Mouse (Mus musculus) myocyte (in vitro differentiated cells): ENCODE results near the gene Ndufc1. TPM values are rescaled to one million over a fixed set of nuclear protein-coding genes. Genes with fewer than 3 reads are reported as not detected.

Experiments used
- H3K27me3 ChIP-seq: one replicate; pipeline ENCODE4 v1.6.1; 2011; ENCODE audit not compliant: control insufficient read depth, insufficient read depth, insufficient read length
- H3K36me3 ChIP-seq: one replicate; pipeline ENCODE4 v1.6.1; 2011; ENCODE audit not compliant: control insufficient read depth, insufficient read depth
- H3K4me2 ChIP-seq: one replicate; pipeline ENCODE4 v1.6.1; 2011; ENCODE audit warnings: low read depth, control low read depth
- H3K4me3 ChIP-seq: one replicate; pipeline ENCODE4 v1.5.1; 2011; ENCODE audit warnings: mild to moderate bottlenecking, control low read depth, moderate library complexity
- H3K79me2 ChIP-seq: one replicate; pipeline ENCODE4 v1.6.1; 2011; ENCODE audit not compliant: control insufficient read depth, insufficient read depth
- H3ac ChIP-seq: one replicate; pipeline ENCODE4 v1.6.1; 2011; ENCODE audit not compliant: control insufficient read depth, insufficient read length
- CEBPB ChIP-seq: IDR thresholded peaks from 2 replicates; pipeline ENCODE4 v1.6.1; 2011; ENCODE audit warnings: mild to moderate bottlenecking, moderate library complexity; ENCODE audit not compliant: poor library complexity, insufficient read depth, severe bottlenecking
- E2F4 ChIP-seq: IDR thresholded peaks from one replicate; pipeline ENCODE4 v1.6.1; 2011; ENCODE audit warnings: mild to moderate bottlenecking, control low read depth, moderate library complexity; ENCODE audit not compliant: insufficient read depth
- MAX ChIP-seq: IDR thresholded peaks from one replicate; pipeline ENCODE4 v1.6.1; 2011; ENCODE audit warnings: low read depth, mild to moderate bottlenecking, control low read depth
- MYOD1 ChIP-seq, 3 experiments: IDR thresholded peaks; one replicate each; pipeline ENCODE4 v1.6.1; 2011; ENCODE audit warnings: control low read depth in 2 of 3, low read depth in 2 of 3, mild to moderate bottlenecking in 2 of 3, moderate library complexity in 1 of 3; ENCODE audit not compliant: insufficient read length in 2 of 3, control insufficient read depth in 1 of 3
- MYOG ChIP-seq, 3 experiments: IDR thresholded peaks; one replicate each; pipeline ENCODE4 v1.6.1; 2011; ENCODE audit warnings: control low read depth in 2 of 3, low read depth in 2 of 3, mild to moderate bottlenecking in 2 of 3; ENCODE audit not compliant: insufficient read length in 2 of 3, control insufficient read depth in 1 of 3, insufficient read depth in 1 of 3
- POLR2A ChIP-seq: IDR thresholded peaks from one replicate; pipeline ENCODE4 v1.6.1; 2011; ENCODE audit warnings: low read depth, mild to moderate bottlenecking, control low read depth, moderate library complexity; ENCODE audit not compliant: insufficient read length
- POLR2AphosphoS2 ChIP-seq: IDR thresholded peaks from one replicate; pipeline ENCODE4 v1.6.1; 2011; ENCODE audit warnings: low read depth, control low read depth; ENCODE audit not compliant: insufficient read length
- REST ChIP-seq: IDR thresholded peaks from one replicate; pipeline ENCODE4 v1.6.1; 2011; ENCODE audit warnings: mild to moderate bottlenecking, control low read depth, moderate library complexity; ENCODE audit not compliant: insufficient read depth, insufficient read length
- SRF ChIP-seq: IDR thresholded peaks from one replicate; pipeline ENCODE4 v1.6.1; 2011; ENCODE audit warnings: low read depth; ENCODE audit not compliant: control insufficient read depth, insufficient read length
- TCF12 ChIP-seq: IDR thresholded peaks from one replicate; pipeline ENCODE4 v1.6.1; 2011; ENCODE audit warnings: mild to moderate bottlenecking, control low read depth; ENCODE audit not compliant: poor library complexity, insufficient read depth, severe bottlenecking
- TCF3 ChIP-seq: IDR thresholded peaks from one replicate; pipeline ENCODE4 v1.6.1; 2011; ENCODE audit warnings: low read depth, control low read depth; ENCODE audit not compliant: insufficient read length
- USF1 ChIP-seq: IDR thresholded peaks from one replicate; pipeline ENCODE4 v1.6.1; 2011; ENCODE audit warnings: low read depth, mild to moderate bottlenecking, control low read depth, moderate library complexity
- polyA plus RNA-seq: library from polyadenylated mRNA; unstranded; fragments of >200 nt; fragmentation: generic; extraction: Trizol; gene quantifications from one replicate; pipeline ENCODE4 v1.2.1, GENCODE M21; 2012; ENCODE audit warnings: missing spikeins

The Ndufc1 gene
- polyA plus RNA-seq, 1 experiment: 584 TPM

GRCm38 (mm10) chr3:51377878-51378664 is 30.7 kb downstream of the Ndufc1 start:
- Histone ChIP-seq H3K27me3 (no peaks in the 10 kb centered on the region), H3ac (no peak overlapping the region), H3K4me3 (no peak overlapping the region), H3K4me2 (peak overlapping the region; percentile 36), H3K79me2 (no peaks in the 10 kb centered on the region), H3K36me3 (no peaks in the 10 kb centered on the region)
- no peak for TF ChIP-seq MYOD1 (IDR thresholded peaks at IDR 0.05; ENCODE audit: control insufficient read depth in 1 of 3, insufficient read length in 2 of 3, low read depth in 2 of 3)
- no peak for TF ChIP-seq POLR2AphosphoS2
- no peak for TF ChIP-seq TCF12
- no peak for TF ChIP-seq REST
- no peak for TF ChIP-seq MAX
- no peak for TF ChIP-seq E2F4

GRCm38 (mm10) chr3:51375307-51376265 is 33.2 kb downstream of the Ndufc1 start:
- Histone ChIP-seq H3ac (no peak overlapping the region), H3K36me3 (no peaks in the 10 kb centered on the region), H3K4me3 (no peak overlapping the region), H3K27me3 (no peaks in the 10 kb centered on the region), H3K79me2 (no peaks in the 10 kb centered on the region), H3K4me2 (no peak overlapping the region)
- TF ChIP-seq POLR2AphosphoS2: no peak
- no peak for TF ChIP-seq CEBPB
- no peak for TF ChIP-seq USF1
- no peak for TF ChIP-seq E2F4
- no peak for TF ChIP-seq TCF12
- no peak for TF ChIP-seq POLR2A
- no peak for TF ChIP-seq MYOG (IDR thresholded peaks at IDR 0.05; ENCODE audit: control insufficient read depth in 1 of 3, insufficient read depth in 1 of 3, insufficient read length in 2 of 3, low read depth in 2 of 3)
- TF ChIP-seq TCF3: no peak
- TF ChIP-seq MAX: no peak
- no peak for TF ChIP-seq REST
- TF ChIP-seq SRF: no peak
- no peak for TF ChIP-seq MYOD1 (IDR thresholded peaks at IDR 0.05; ENCODE audit: control insufficient read depth in 1 of 3, insufficient read length in 2 of 3, low read depth in 2 of 3)

- no peaks in the 10 kb centered on the region for H3K79me2 ChIP-seq
- H3K27me3 ChIP-seq: no peaks in the 10 kb centered on the region
- H3K4me2 ChIP-seq: peak overlapping the region; percentile 72
Observed at GRCm38 (mm10) chr3:51373544-51373943, 35.2 kb downstream of the Ndufc1 start.

GRCm38 (mm10) chr3:51372883-51373282 is 35.9 kb downstream of the Ndufc1 start:
- Histone ChIP-seq H3K36me3 (no peaks in the 10 kb centered on the region), H3ac (no peak overlapping the region), H3K27me3 (no peaks in the 10 kb centered on the region), H3K79me2 (no peaks in the 10 kb centered on the region), H3K4me3 (no peak overlapping the region), H3K4me2 (peak overlapping the region; percentile 72)
- TF ChIP-seq TCF3 (no peak), SRF (no peak), POLR2AphosphoS2 (no peak), MAX (no peak), POLR2A (no peak), E2F4 (no peak), REST (no peak), MYOD1 (IDR thresholded peaks at IDR 0.05; ENCODE audit: control insufficient read depth in 1 of 3, insufficient read length in 2 of 3, low read depth in 2 of 3) (no peak), TCF12 (no peak)

More at GRCm38 (mm10) chr3:51373544-51373943, 35.2 kb downstream of the Ndufc1 start:
- TF ChIP-seq MAX (no peak), USF1 (no peak), POLR2A (no peak)
- Histone ChIP-seq H3K4me3 (no peak overlapping the region), H3ac (no peak overlapping the region), H3K36me3 (no peaks in the 10 kb centered on the region)

GRCm38 (mm10) chr3:51371826-51372225 is 37.0 kb downstream of the Ndufc1 start:
- H3K4me3 ChIP-seq: no peak overlapping the region
- no peaks in the 10 kb centered on the region for H3K79me2 ChIP-seq
- TF ChIP-seq E2F4: no peak
- TF ChIP-seq MYOG (IDR thresholded peaks at IDR 0.05; ENCODE audit: control insufficient read depth in 1 of 3, insufficient read depth in 1 of 3, insufficient read length in 2 of 3, low read depth in 2 of 3): no peak
- TF ChIP-seq MYOD1 (IDR thresholded peaks at IDR 0.05; ENCODE audit: control insufficient read depth in 1 of 3, insufficient read length in 2 of 3, low read depth in 2 of 3): no peak
- no peak for TF ChIP-seq CEBPB
- TF ChIP-seq TCF12: no peak
- no peak for TF ChIP-seq REST
- H3K4me2 ChIP-seq: no peak overlapping the region
- H3ac ChIP-seq: no peak overlapping the region
- H3K27me3 ChIP-seq: no peaks in the 10 kb centered on the region
- H3K36me3 ChIP-seq: no peaks in the 10 kb centered on the region
